Mouse (Mus musculus): Measurements from ENCODE around the gene Letmd1.
"Not testable (repeated sequence)": the region's sequence is repeated elsewhere in the genome, so short reads cannot be mapped to it uniquely, and the experiment has no call there.

Letmd1 gene

DNA sequence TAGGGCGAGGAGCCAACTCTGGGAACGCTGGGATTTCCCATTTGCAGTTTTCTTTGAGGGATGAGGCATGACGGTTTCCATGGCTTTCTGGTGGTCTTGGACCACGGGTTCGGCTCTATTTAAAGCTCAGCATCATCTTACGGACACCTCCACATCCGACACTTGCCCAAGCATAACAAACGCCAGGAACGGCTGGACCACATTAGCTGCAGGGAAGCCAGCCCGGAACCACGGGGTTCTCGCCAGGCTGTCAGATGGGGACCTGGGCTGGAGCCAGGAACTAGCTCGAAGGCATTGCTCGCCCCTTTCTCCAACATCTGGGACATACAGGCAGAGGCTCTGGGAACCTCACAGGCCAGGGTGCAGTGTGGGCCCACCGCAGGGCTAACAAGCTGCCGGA lies 17.6 kb upstream of the Letmd1 start:
- no peak for DNase-seq (ENCODE audit: low spot score)

DNA sequence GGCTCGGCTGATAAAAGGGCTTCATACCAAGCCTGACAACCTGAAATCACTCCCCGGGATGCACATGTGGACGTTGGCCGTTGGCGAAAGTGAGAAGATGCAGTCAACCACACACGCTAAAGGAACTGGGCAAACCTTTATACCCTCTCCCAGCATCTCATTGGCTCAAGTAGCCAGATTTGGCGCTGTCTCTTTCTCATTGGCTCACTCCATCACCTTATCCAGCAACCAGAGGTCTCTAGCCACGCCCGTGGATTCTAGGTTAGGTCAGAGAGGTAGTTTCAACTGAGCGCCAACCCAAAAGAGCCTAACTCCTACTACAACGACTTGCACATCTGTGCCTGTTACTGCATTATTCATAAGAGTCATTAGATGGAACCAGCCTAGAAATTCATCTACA lies 16.3 kb upstream of the Letmd1 start:
- no peak for DNase-seq (ENCODE audit: low spot score)

DNA sequence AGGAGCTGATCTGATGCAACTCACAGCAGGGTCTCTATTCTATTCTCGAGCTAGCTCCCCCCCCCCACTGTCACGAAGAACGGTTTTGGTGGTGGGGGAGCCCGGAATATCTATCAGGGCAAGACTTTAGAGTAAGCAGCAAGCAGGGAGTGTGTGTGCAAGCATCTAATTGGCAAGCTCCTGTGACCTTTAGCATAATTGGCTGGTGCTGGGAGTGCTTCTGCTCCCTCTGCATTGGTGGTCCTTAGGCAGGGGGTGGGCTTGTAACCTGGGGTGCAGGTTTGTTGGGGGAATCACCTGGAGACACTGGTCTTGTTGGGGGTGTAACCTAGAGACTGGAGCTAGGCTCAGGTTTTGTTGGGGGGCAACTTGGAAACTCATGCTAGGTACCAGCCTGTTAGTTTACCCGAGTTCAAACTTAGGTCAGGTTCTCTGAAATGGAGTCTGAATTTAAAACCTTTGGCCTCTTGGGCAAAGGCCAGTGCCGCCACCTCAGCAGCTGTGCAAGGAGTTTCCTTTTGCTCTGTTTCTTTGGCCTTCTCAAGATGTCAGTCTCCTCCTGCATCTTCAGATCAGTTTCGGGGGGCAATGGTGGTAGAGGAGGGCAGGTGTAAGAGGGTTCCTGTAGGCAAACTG lies 12.3 kb upstream of the Letmd1 start:
- DNase-seq (ENCODE audit: low spot score): no peak

DNA sequence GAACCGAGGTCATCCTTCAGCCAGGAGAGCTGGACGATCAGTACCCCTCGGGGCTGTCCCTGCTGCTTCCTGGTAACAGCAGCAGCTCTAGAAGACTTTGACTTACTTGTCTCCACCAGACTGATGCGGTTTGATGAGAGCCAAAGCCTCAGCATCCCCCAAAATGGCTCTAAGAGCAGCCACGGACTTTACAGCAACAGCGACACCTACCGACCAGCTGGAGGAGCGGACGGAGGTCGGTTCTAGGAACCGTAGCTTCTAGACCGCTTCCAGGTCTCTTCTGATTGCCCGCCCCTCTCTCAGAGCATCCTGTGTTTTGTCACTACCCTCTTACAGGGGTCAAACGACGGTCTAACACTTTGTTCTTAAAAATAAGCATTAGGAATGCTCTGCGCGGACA lies 11.5 kb upstream of the Letmd1 start:
- DNase-seq (ENCODE audit: low spot score): peak; percentile 62

DNA sequence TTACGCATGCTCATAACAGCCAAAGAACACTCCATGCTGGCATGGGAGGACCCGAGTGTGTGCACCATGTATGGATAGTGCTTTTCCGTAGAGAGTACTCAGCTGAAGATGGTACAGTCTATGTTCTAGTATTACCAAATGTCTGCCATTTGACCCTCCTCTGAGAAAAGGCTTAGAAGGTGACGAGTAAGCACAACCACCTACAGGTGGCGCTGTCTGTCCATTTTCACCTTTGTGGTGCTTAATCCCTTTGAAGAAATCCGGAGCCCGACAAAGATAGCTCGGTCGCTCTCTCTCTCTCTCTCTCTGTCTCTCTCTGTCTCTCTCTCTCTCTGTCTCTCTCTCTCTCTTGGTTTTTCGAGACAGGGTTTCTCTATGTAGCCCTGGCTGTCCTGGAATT lies 10.8 kb upstream of the Letmd1 start:
- DNase-seq (ENCODE audit: low spot score): peak; percentile 54

DNA sequence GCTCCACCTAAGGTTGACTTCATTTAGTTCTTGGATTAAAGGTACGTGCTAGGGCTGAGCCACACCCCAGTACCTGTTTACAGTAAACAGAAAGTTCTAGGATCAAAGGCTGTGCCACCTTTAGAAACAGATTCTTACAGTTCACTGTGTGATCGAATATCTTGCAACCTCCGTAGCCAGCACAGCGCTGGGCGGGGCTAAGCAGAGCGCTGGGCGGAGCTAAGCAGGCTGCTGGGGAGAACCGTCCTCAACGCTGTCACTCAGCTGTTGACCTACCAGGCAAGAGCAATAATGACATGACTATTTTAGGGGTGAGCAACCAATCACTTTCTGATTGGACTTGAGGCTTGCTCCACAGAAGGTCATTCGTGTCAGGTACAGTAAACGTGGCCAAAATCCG lies 7.9 kb upstream of the Letmd1 start:
- DNase-seq (ENCODE audit: low spot score): peak; percentile 60

DNA sequence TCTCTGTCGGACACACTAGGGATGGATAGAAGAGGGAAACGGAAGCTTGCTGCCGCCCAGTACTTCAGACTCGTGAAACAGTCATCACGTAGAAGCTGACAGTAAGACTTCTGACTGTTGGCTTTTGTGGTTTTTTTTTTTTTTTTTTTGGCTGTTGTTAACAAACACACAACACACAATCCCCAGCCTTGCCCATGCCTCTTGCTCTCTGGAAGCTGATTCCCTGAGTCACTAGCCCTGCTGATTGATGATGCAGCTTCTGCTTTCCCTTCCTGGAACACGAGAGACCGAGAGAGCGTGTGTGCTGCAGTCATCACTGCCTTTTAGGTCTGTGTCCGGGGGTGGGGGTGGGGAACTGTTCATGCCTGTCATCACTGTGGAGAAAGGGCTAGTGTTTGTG lies 7.2 kb upstream of the Letmd1 start:
- no peak for DNase-seq (ENCODE audit: low spot score)

DNA sequence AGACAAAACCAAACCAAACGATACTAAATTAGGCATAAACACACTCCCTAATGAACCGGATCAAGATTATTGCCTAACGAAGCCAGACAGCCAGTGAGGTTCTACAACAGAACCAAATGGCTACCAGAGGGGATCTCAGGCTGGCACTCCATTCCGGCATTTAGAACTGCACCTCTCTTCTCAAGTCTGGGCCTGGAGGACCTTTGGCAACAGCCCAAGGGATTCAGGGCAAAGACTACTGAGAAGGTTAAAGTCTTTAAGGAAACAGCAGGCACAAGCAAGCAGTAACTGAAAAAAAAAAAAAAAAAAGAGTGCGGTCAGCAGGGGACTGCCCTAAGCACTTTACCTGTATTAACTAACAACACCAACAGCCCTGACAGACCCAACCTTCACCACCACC lies 6.7 kb upstream of the Letmd1 start:
- no peak for DNase-seq (ENCODE audit: low spot score)

DNA sequence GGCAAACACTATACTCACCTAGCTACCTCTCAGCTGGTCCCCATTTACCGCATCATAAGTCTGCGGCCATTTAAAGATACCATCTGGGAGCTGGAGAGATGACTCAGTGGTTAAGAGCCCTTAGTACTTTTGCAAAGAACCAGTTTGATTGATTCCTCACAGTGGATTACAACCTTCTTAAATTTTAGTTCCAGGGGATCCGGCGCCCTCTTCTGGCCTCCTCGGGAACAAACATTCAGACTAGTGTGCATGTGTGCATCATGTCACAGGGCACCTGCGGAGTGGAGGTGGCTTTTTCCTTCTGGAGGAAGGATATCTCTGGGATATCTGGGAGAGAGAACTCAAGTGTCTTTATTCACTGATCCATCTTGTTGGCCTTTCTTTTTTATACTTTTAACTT lies 5.1 kb upstream of the Letmd1 start:
- DNase-seq (ENCODE audit: low spot score): peak; percentile 53

DNA sequence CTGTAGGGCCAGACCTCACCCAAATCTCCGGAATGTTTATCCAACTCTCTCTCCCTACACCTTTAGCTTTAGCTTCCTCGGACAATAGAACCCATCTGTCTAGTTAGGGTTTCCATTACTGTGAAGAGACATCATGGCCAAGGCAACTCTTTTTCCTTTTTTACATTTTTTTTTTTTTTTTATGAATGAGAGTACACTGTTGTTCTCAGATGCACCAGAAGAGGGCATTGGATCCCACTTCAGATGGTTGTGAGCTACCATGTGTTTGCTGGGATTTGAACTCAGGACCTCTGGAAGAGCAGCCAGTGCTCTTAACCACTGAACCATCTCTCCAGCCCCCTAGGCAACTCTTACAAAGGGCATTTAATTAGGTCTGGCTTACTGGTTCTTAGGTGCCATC lies 3.4 kb upstream of the Letmd1 start:
- no peak for DNase-seq (ENCODE audit: low spot score)

DNA sequence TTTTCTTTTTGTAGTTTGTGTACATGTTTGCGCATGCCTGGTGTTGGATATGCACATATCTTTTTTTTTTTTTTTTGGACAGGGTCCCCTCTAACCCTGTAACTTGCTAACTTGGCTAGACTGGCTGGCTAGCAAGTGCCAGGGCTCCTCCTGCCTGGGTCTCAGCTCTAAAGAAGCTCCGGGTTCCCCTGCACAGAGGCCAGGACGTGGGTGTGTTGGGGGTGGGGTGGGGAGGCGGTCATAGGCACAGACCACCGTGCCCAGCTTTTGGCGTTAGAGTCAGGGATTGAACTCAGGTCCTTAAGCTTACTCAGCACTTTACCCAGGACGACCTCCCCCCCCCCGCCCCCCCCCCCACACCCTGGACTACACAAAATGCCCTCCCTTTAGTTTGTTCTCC lies 1.1 kb upstream of the Letmd1 start:
- DNase-seq (ENCODE audit: low spot score): no peak

DNA sequence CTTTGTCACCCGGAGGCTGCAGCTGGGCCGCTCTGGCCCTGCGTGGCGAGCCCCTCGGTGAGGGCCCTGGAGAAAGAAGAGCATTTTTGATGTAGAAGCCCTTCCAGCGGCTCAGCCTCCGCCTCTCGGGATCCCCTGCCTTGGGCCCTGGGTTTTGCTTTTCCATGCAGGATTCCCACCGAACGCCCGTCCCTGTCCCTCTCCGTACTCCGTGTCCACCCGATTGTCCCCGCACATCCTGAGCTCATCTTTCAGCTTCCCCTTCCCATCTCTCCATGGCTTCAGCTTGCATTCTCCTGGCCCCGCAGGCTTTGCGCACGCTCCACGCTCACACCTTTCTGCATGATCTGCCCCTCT lies 344 bp downstream of the Letmd1 start:
- no peak for DNase-seq (ENCODE audit: low spot score)

DNA sequence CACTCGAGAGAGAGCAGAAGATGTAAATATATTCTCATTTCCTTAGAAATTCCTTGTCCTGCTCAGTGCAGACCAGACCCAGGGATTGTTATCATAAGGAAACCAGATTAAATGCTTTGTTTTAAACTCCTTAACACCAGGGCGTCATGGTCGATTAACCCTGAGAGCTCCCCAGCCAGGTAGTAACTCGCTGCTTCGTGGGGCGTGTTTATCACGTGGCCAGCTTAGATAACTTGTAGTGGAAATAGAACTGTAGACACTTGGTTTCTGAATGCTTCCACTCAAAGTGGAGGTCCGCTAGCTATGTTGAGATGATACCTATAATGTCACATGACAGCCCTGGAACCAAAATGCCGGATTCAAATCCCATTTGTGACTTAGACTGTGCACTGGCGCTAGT lies 1.2 kb downstream of the Letmd1 start:
- no peak for DNase-seq (ENCODE audit: low spot score)

DNA sequence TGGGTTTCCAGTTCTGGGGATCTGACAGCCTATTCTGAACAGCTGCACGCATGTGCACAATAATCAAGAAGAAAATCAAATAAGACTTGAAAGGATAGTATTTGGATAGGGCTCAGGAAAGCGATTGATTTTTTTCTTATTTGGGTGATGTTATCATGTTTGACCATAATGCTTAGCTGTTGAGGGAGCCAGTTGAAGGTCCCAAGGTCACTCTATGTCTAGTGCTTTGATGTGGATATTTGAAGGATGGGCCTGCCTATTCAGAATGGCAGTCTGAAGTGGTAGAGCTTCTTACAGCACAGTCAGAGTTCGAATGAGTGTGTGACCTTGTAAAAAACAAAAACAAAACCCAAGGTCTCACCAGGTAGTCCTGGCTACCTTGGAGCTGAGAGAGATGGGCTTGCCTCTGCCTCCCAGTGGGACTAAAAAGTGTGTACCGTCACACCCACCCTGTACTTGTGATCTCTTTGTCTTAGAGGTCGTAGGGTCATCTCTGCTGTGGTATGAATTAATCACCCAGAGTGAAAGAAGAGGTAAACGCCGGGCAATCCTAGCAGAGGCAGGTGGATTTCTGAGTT lies 5.2 kb downstream of the Letmd1 start:
- DNase-seq (ENCODE audit: low spot score): no peak

DNA sequence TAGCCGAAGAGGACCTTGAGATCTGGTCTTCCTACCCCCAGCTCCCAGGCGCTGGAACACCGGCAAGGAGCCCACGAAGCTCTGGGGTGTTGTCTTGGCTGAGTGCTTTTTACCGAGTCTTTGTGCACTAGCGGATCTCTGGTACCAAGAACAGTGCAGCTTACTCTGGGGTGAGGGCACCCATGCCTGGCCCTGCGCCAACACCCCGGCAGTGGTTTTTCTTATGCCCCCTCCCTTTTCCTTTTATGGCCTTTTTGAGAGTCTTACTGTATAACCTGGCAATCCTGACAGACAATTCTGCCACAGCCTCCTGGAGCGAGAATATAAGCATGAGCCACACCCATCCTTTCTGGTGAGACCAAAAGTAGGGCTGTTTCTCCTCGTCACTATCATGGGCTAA lies 9.5 kb downstream of the Letmd1 start:
- DNase-seq (ENCODE audit: low spot score): no peak

DNA sequence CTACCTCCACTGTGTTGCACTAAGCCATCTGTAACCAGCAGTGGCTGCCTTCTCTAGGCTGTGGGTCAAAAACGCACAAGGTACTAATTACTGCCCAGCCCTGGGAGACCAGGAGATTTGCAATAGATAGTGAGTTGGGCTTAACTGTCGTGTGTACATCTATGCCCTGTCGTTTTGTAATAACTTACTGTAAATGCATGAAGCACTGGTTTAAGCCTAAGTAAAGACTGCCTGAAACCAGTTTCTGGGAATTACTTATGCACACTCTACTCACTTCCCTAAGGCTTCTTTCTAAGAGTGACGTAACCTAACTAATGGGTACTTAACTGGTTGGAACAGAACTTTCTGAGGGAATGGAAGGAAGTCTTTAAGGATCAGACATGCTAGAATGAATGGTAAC lies 10.1 kb downstream of the Letmd1 start:
- DNase-seq (ENCODE audit: low spot score): no peak

DNA sequence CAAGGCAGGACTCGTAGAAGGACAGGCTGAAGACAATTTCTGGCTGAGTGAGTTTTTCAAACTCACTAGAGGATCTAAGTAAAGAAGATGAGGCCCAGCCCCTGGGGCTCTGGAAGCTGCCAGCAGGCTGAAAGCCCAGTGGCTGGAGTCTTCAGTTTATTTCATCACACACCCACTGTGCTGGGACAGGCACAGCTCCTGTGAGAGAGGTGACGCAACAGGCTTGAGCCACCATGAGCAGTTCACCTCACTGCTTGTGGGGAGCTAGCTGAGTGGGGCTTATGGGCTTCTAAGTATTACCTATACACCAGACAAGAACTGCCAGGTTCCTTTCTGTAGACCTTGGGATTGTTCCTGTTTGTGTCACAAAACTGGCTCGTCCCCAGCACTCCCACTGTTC lies 16.8 kb downstream of the Letmd1 start:
- no peak for DNase-seq (ENCODE audit: low spot score)

DNA sequence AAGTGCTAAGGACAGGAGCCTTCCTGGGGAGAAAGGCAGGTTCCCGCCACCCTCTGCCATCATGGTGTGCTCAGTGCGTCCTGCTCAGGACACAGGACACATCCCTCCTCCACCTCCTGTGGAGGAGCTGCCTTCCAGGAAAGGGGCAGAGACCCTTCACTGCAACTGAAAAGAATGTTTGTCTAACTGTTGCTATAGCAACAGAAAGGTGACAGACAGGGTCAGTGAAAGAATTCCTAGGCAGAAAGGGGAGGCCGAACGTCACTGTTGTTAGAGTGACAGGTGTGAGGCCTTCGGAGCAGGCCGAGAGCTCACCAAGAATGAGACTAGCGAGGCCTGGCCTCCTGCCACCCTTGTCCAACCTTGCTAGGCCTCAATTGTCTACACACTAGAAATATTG lies 17.6 kb downstream of the Letmd1 start:
- DNase-seq (ENCODE audit: low spot score): no peak

DNA sequence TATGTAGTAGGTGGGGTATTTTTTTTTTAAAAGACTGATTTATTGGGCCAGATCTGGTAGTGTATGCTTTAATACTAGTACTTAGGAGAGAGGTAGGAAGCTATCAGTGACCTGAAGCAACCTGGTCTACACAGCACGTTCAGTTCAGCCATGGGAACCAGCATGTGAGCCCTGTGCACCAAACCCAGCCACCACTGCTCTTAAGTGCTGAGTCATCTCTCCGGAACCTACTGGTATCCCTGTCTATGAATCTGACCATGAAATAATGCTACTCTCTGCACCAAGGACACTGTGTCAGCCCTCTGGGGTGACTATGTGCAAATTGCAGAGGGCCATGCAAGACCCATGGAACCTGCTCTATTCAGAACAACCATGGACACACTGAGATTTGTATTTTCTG lies 18.2 kb downstream of the Letmd1 start:
- no peak for DNase-seq (ENCODE audit: low spot score)

DNA sequence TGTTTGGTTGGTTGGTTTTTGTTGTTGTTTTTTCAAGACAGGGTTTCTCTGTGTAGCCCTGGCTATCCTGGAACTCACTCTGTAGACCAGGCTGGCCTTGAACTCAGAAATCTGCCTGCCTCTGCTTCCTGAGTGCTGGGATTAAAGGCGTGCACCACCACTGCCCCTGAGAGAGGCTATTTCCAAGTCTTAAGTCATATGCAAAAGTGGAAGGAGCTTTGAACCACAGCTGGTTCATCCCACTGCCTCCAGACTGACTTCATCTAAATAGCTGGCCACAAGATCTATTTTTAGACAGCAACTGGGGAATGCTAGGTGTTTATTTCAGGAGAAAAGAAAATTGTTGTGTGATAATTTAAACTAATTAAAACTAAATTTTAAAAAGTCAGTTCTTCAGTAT lies 19.5 kb downstream of the Letmd1 start:
- DNase-seq (ENCODE audit: low spot score): not testable (repeated sequence)

DNA sequence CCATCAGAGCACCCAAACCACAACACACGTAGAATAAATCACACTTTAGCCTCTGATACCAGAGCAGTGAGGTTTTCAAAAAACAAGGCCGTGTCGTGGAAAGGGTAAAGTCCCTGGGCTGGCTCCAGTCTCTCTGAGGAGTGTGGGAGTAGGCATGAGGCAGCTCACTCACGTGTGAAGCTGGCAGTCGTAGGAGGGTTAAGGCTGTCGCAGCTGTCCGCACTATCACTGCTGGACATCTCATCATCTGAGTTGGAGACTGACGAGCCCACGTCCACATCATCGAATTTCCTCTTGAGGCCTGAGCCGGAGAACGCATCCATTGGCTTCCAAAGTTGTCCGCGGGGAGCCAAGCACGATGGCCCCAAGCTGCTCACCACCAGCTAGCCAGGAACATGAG lies 20.4 kb downstream of the Letmd1 start:
- no peak for DNase-seq (ENCODE audit: low spot score)

DNA sequence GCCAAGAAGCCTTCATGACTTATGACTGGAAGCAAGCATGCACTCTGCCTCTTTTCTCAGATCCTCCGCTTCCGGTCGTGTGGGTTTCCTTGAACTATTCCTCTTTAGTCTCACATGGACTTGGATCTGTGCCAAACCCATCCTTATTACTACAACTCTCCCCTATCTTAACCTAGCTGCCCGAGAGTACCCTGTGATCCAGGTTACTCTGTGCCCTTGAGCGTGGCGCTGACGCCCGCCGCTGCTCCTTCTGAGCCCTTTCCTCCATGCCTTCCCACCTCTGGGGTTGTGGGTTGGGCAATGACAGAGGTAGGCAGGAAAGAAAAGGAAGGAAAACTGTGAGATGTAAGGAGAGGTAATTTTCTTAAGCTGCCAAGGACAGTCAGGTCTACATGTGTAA lies 23.1 kb downstream of the Letmd1 start:
- DNase-seq (ENCODE audit: low spot score): no peak

DNA sequence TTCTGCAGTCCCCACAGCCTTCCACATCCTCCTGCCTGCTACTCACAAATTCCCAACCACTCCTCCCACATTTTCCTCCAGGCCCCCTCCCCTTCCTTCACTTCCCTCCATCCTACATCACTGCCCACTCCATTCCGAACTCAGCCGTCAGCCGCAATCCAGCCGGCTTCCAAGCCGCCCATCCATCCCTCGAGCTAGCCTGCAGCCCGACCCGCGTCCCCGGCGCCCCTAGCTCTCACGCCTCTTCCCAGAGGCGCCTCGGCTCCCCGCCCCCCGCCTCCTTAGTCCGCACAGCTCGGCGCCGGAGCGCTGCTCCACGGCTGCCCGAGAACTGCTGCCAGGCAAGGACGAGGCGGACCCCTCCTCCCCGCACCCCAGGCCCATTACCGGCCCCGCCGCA lies 25.8 kb downstream of the Letmd1 start:
- DNase-seq (ENCODE audit: low spot score): no peak

DNA sequence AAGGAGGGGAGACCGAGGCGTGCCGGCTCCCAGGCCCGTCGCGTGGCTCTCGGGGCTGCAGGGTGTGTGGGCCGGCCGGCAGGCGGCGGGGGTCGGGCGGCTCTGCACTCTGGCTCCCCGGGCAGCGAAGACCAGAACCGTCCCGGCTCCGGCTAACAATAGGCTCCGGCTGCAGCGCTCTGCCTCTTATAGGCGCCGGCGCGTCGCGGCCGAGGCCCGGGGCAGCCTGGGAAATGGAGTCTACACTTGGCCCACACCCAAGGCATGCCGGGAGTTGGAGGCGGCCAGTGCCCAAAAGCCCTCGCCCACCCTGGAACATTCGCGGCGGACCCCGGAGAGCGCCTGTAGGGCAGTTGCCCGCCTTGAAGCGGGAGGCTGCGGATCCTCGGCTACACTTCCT lies 26.3 kb downstream of the Letmd1 start, which contains the start of gene Csrnp2:
TSS of gene Csrnp2 (minus strand) at position 387 of the 400 bp plus-strand sequence.
- DNase-seq (ENCODE audit: low spot score): peak; percentile 71

DNA sequence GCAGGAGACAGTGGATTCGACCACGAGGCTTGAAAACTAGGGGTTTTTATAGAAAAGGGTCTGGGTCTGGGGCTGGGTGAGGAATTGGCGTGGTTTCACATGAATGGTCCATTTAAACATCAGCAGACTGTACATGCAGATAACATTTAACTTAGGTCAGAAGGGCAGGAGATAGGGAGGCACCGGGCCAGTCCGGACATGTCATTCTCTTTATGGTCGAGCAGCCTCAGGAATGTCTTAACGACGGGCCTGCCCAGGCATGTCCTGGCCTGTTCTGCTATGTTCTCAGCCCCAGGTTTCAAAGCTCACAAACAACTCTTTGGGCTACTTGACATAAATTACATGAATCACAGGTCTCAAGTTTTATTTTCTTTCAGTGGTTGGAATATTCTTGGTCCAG lies 30.7 kb downstream of the Letmd1 start:
- not testable (repeated sequence) for DNase-seq (ENCODE audit: low spot score)

Measured in spleen, adult 12 weeks (tissue).